Mouse (Mus musculus) olfactory bulb, adult 2 months (tissue): Measurements from ENCODE around the gene Mcl1.
"Not testable (repeated sequence)": the region's sequence is repeated elsewhere in the genome, so short reads cannot be mapped to it uniquely, and the experiment has no call there.

Experiments used
- CTCF ChIP-seq: fragments of 200-500 bp; IDR thresholded peaks from 2 replicates; pipeline ENCODE4 v1.5.1; 2012; ENCODE audit warnings: low read depth, mild to moderate bottlenecking, low read length, moderate library complexity; ENCODE audit not compliant: insufficient read depth
- POLR2A ChIP-seq: fragments of 200-500 bp; IDR thresholded peaks from 2 replicates; pipeline ENCODE4 v1.6.1; 2012; ENCODE audit warnings: mild to moderate bottlenecking, low read depth, low read length, moderate library complexity; ENCODE audit not compliant: insufficient read depth

GRCm38 (mm10) chr3:95622421-95622820, 36.2 kb upstream of the Mcl1 start:
- not testable (repeated sequence) for TF ChIP-seq CTCF, POLR2A
